Mouse (Mus musculus) colon, adult 2 months (tissue): ENCODE results near the gene Tdg. TPM values are rescaled to one million over a fixed set of nuclear protein-coding genes. Genes with fewer than 3 reads are reported as not detected.

Experiments used
- polyA plus RNA-seq: library from polyadenylated mRNA; depleted of rRNA; stranded (reverse); fragments of >200 nt; gene quantifications from 2 replicates; pipeline ENCODE4 v1.2.3, GENCODE M21; 2012; rRNA removed

The Tdg gene
- polyA plus RNA-seq, result 17.1 and 19.1 TPM in 2 replicates

DNA sequence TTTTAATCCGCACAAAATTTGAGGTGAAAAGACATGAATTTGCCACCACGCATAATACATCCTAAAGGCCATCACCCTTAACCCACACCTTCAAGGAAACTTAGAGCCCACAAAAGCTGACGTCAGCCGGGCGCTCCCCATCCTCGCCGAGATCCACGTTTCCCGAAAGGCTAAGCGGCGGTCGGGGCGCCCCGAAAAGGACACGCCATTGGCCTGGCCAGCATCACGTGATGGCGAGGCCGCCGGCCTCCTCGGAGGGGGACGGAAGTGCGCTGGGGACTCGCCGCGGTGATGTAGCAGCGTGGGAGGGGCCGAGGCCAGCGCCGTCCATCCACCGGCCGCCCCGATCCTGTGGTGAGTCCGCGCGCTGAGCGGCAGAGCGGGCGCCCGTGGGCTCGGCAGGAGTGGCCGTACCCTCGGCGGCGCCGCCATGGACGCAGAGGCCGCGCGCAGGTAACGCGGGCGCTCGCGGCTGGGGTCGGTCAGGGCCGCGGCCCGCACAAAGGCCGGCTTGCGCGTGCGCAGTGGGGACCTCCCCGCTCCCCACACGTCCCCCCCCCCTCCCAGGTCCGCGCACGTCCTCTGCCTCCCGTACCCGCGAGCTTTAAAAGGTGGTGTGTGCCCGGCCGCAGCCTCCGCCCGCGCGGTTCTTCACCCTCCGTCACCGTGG, at the start of gene Tdg:
Gene Tdg (plus strand): TSS at position 243 of the 670 bp plus-strand sequence.

DNA sequence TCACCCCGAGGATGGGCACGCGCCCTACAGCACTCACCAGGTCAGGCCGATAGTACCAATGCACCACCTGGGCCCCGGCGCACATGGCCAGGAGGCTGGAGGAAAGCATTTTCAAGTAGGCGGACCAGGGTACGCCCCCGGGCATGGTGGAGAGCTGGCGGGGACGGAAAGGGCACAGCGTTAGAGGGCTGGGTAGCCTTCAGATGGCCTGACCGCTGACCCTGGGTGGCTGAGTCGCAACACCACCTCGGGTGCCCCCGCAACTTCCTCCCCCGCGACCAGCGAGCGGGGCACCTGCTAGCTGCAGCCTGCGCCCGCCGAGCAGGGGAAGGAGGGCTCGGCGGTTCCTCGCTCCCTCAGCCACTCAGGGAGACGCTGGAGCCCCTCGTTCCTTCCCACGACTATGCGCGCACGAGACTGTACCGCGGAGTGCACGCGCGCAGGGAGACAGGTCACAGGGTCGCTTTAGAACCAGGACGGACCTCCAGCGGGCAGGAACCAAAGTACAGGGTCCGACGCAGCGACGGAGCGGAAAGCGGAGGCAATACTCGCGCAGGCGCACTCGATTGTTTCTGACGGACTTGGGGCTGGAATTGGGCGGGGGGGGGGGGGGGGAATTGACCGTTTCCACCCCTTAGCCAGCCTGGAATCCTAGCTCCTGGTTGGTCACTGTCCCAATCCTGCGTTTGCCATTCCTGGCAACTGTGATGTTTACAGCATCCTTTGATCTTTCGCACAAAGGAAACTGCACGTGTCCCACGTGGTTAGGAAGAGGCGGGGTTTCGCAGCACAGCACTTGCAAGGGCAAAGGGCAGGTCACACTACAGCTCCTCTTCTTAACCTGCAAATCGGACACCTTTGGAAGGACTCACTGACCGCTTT, 6.7 kb upstream of the Tdg start, which contains the start of gene 1190007I07Rik:
Gene 1190007I07Rik (minus strand): TSS at position 558 of the 882 bp plus-strand sequence.

DNA sequence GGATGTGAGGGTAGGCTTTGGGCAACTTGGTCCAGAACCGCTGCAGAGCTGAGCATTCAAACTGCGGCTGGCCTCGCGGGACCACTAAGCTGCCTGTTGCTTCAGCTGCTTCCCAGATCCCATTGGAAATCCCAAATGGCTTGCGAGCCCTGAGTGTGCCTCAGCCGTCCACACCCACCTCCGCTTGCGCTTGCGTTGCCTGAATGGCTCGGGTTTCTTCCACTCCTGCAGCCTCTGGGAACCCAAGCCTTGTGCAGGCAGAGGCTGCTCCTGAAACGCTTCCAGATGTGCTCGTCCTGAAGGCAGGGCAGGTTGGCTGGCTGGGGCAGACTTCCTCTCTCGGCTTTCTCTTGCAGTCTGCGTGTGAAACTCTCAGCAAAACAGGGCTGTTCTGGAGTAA, 60.9 kb downstream of the Tdg start, which contains the start of gene Glt8d2:
Gene Glt8d2 (minus strand): TSS at position 157 of the 400 bp plus-strand sequence.

DNA sequence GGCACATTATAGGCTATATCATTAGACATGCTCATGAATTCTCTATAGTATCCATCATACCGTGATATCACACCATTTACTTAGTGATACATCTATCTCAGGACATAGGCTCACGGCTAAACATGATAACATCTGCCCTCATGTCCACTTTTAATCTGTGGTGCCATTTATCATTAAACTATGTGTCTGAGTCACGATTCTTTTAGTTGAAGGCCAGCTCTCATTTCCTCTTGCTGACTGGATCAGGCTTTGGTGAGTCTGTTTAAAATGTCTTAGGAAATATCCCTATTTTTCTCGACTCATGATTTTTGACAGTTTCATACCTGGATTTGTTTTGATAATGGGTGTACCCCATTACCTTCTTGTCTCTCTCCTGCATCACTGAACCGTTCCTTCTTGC, 66.3 kb downstream of the Tdg start, which contains the start of gene Hcfc2:
Gene Hcfc2 (plus strand): TSS at position 205 of the 400 bp plus-strand sequence.

Other genes starting within 250 kb of the Tdg start
- gene Gm1553, start 137.2 kb upstream of the Tdg start, polyA plus RNA-seq, result not detected in 2 replicates
- 48.9 and 52.9 TPM in 2 replicates for gene 1190007I07Rik, start 6.6 kb upstream of the Tdg start, polyA plus RNA-seq
- 0.99 and 1.2 TPM in 2 replicates for gene Glt8d2, start 60.8 kb downstream of the Tdg start, polyA plus RNA-seq
- 4.3 and 5.3 TPM in 2 replicates for gene Hcfc2, start 66.3 kb downstream of the Tdg start, polyA plus RNA-seq
- gene Nfyb, start 134.3 kb downstream of the Tdg start, polyA plus RNA-seq, result 8.1 and 9.9 TPM in 2 replicates
- gene Txnrd1, start 204.1 kb downstream of the Tdg start, polyA plus RNA-seq, result 60.3 and 60.8 TPM in 2 replicates
- gene Eid3, start 236.8 kb downstream of the Tdg start, polyA plus RNA-seq, result 0.28 and 0.64 TPM in 2 replicates